Mouse (Mus musculus) central nervous system, embryonic 14 days (tissue): ENCODE data around the gene 1520401A03Rik. TPM values are rescaled to one million over a fixed set of nuclear protein-coding genes. Genes with fewer than 3 reads are reported as not detected.

Experiments used
- polyA plus RNA-seq: library from polyadenylated mRNA; depleted of rRNA; stranded (reverse); fragments of >200 nt; gene quantifications from 2 replicates; pipeline ENCODE4 v1.2.3, GENCODE M21; 2012; rRNA removed

Gene 1520401A03Rik
- polyA plus RNA-seq = 0.15 and 0.78 TPM in 2 replicates

DNA sequence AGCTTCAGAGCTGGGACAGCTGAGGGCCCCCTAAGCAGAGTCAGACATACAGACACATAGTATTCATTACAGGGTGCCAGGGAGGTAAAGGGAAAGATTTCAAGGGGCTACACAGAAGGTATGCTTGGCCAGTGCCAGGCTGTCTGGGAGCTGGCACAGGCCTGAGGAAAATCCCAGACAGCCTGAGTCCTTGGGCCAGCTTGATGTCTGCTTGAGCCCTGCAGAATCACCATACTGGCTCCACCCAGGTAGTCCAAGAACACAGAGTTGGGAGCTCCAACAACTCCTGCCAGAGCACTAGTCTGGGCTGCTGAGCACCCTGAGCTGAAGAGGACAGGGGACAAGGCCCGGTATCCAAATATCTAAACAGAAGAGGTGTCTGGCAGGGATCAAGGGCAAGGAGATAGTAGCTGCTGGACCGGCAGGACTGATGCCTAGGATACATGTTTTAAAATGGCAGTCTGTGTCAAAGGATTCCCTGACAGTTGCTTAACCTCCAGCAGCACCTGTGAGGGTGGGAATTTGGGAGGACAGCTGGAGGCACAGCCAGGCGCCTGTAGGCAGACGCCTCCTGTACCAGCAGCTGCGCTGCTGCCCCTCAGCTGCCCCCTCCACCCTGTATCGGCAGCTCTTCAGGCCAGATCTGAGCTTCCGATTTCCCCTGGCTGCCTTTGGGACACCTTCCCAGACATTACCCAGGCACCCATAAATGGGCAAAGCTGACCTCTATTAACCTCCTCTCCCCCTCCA is at the start of gene 1520401A03Rik:
1520401A03Rik (minus strand) TSS at position 408 of the 750 bp plus-strand sequence.

GRCm38 (mm10) chr17:23771284-23772218 is 49.0 kb upstream of the 1520401A03Rik start, which contains the start of gene Flywch1:
Flywch1 (minus strand) TSS chr17:23771602.

GRCm38 (mm10) chr17:23745301-23746251 is 23.0 kb upstream of the 1520401A03Rik start, which contains the start of gene Kremen2:
Kremen2 (minus strand) TSS chr17:23745833.

DNA sequence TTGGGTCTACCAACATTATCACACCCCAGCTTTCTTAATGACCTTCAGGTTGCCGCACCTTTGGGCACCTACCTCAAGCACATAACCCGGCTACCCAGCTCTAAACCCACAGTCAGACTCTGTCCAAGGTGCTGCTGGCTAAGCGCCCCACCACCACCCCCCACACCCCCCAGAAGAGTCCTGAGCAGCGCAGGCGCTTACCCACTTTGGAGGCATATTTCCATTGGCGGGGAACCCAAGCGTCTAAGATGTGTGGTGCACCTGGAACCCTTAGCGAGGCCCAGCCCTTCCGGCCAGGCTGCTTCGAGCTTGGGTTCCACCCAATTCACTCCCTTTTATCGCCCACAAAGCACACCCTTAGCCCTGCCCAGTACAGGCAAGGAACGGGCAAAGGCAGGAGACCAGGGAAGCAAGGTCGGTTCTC is 18.0 kb upstream of the 1520401A03Rik start, which contains the start of gene Paqr4:
Paqr4 (minus strand) TSS at position 270 of the 424 bp plus-strand sequence.

DNA sequence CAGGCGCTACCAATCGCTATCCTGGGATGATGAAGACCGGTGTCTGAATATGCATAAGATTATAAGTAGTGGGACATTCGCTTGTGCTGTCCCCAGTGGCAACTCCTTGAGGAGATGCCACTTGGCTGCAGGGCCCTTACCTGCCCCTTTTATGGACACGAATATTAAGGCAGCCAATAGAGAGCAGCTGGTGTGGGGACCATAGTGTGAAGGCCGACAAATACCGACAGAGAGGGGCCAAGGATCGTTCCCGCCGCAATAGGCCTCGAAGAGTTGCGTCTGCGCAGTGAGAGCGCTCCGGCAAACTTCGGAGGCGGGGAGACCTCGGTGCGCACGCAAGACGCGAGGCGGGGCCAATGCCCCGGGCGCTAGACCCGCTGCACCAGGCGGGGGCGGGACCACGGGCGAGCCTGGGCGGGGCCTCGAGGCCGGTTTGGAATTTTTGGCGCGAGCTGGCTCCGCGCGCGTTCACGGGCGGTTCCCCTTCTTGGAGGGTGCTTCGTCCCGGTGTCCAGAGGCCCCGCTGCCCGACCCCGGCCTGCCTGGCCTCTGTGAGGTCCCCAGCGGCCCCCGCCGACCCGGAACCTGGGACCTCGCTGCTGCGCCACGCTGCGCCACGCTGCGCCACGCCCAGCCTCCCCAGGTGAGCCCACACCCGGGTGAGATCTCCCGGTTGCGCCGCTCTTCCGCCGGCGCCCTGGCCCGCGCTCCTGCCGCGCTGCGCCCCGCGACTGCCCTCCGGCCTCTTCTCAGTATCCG is 3.6 kb upstream of the 1520401A03Rik start, which contains the start of gene Pkmyt1:
Pkmyt1 (plus strand) TSS at position 338 of the 759 bp plus-strand sequence.

DNA sequence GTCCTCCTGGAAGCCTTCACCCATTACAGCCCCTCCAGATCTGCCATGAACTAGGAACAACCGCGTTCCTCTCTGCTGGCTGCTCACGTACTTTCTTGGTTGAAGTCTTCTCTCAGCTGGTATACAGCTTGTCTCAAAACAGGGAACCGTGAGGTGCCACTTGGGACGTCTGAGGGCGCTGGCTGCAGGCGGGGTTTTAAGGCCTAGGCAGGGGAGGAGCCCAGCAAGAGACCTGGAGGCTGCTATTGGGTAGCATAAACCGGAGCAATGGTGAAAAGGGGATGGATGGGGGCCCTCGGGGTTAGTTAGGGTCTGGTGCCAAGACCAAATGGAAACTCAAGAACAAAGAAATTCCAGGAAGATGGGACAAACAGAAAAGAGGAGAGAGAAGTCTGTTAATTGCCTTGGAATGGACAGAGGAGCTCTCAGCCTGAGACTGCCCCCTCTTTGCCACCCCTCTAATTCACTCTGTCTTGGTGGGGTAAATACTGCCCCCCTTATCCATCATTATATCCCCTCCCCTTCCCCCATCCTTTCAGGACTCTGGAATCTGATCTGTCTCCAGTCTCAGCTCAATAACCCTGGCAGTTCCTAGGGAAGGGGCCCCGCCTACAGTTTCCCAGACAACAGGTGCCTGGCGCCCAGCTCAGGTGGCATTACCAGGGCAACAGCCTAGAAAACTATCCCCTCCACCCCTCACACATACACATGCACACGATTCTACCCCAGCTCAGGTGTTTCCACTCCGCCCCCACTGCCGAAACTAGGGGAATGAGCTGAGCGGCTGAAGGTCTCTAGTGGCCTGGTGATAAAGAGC is 38.5 kb downstream of the 1520401A03Rik start, which contains the start of gene Cldn9:
Cldn9 (minus strand) TSS at position 171 of the 817 bp plus-strand sequence.

DNA sequence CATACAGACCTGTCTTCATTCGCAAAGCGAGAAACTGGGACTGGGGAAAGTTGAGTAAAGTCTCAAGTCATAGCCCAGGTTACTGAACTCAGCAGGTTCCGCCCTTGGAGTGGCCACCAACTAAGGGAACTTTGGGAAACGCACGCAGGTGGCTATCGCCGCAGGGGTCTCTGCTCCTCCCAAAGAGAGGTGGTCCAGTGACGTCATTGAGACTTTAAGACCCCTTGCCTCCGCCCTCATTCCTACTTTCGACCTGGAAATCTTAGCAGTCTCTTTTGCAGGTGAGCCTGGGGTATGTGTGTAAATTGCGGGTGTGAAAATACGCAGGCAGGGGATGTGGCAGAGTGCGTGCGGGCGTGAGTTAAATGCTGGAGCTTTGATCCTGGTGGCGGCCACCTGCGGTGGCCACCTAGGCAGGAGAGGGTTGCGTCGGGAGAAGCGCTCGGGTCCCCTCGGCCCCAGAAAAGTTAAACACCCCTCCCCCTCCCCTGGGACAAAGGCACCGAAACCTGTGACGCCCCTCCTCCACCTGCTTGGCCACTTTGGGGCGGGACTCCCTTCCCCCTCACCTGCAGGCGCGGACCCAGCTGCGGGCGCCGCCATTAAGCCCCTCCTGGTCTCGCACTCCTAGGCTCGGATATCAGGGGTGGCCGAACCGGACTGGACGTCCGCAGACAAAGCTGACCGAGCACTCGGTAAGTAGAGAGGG is 43.3 kb downstream of the 1520401A03Rik start, which contains the start of gene Cldn6:
Cldn6 (plus strand) TSS at position 123 of the 709 bp plus-strand sequence.

GRCm38 (mm10) chr17:23677236-23677679 is 45.3 kb downstream of the 1520401A03Rik start, which contains the start of gene Tnfrsf12a:
Tnfrsf12a (minus strand) TSS chr17:23677468.

GRCm38 (mm10) chr17:23673424-23674073 is 49.0 kb downstream of the 1520401A03Rik start, which contains the start of the genes Hcfc1r1 and Thoc6:
Hcfc1r1 (plus strand) TSS chr17:23673596.
Thoc6 (minus strand) TSS chr17:23673882.

GRCm38 (mm10) chr17:23660117-23660875 is 62.3 kb downstream of the 1520401A03Rik start, which contains the start of gene Bicdl2:
Bicdl2 (plus strand) TSS chr17:23660506.

Other genes starting within 250 kb of the 1520401A03Rik start
- not detected in 2 replicates for gene Vmn2r117, start 243.1 kb downstream of the 1520401A03Rik start, polyA plus RNA-seq
- 14.3 and 16.1 TPM in 2 replicates for gene Zfp213, start 158.5 kb downstream of the 1520401A03Rik start, polyA plus RNA-seq
- gene Zfp13, start 123.3 kb downstream of the 1520401A03Rik start, polyA plus RNA-seq = 41.5 and 42.5 TPM in 2 replicates
- 0.09 and 0.25 TPM in 2 replicates for gene Zscan10, start 121.9 kb downstream of the 1520401A03Rik start, polyA plus RNA-seq
- gene Mmp25, start 77.5 kb downstream of the 1520401A03Rik start, polyA plus RNA-seq = 1.3 and 1.7 TPM in 2 replicates
- gene Bicdl2, start 62.3 kb downstream of the 1520401A03Rik start, polyA plus RNA-seq = 0.15 and 0.43 TPM in 2 replicates
- gene Hcfc1r1, start 49.2 kb downstream of the 1520401A03Rik start, polyA plus RNA-seq = 82.1 and 90.1 TPM in 2 replicates
- gene Thoc6, start 48.9 kb downstream of the 1520401A03Rik start, polyA plus RNA-seq = 47.0 and 47.3 TPM in 2 replicates
- 2.6 and 4.7 TPM in 2 replicates for gene Tnfrsf12a, start 45.3 kb downstream of the 1520401A03Rik start, polyA plus RNA-seq
- 0.39 and 7.4 TPM in 2 replicates for gene Cldn6, start 43.5 kb downstream of the 1520401A03Rik start, polyA plus RNA-seq
- 0.92 and 2.9 TPM in 2 replicates for gene Cldn9, start 38.8 kb downstream of the 1520401A03Rik start, polyA plus RNA-seq
- gene Pkmyt1, start 3.6 kb upstream of the 1520401A03Rik start, polyA plus RNA-seq = 38.5 and 40.6 TPM in 2 replicates
- 23.6 and 25.2 TPM in 2 replicates for gene Paqr4, start 18.1 kb upstream of the 1520401A03Rik start, polyA plus RNA-seq
- 1.1 and 6.0 TPM in 2 replicates for gene Kremen2, start 23.1 kb upstream of the 1520401A03Rik start, polyA plus RNA-seq
- gene Flywch1, start 48.8 kb upstream of the 1520401A03Rik start, polyA plus RNA-seq = 97.4 and 99.1 TPM in 2 replicates
- gene Flywch2, start 63.3 kb upstream of the 1520401A03Rik start, polyA plus RNA-seq = 44.8 and 54.5 TPM in 2 replicates
- 634 and 697 TPM in 2 replicates for gene Srrm2, start 67.7 kb upstream of the 1520401A03Rik start, polyA plus RNA-seq
- 905 and 997 TPM in 2 replicates for gene Elob, start 106.4 kb upstream of the 1520401A03Rik start, polyA plus RNA-seq
- gene Prss33, start 113.3 kb upstream of the 1520401A03Rik start, polyA plus RNA-seq = 0.31 and 0.74 TPM in 2 replicates
- gene Prss32, start 121.1 kb upstream of the 1520401A03Rik start, polyA plus RNA-seq = 0.10 and 0.16 TPM in 2 replicates
- 1.9 TPM in 2 replicates for gene Prss41, start 121.4 kb upstream of the 1520401A03Rik start, polyA plus RNA-seq
- not detected in 2 replicates for gene Prss21, start 145.3 kb upstream of the 1520401A03Rik start, polyA plus RNA-seq
- 0.23 TPM in 1 of 2 replicates, not detected in the other for gene Dcpp1, start 158.1 kb upstream of the 1520401A03Rik start, polyA plus RNA-seq
- not detected in 2 replicates for gene Dcpp2, start 158.1 kb upstream of the 1520401A03Rik start, polyA plus RNA-seq
- gene Dcpp3, start 194.7 kb upstream of the 1520401A03Rik start, polyA plus RNA-seq = 0.33 TPM in 1 of 2 replicates, not detected in the other
- not detected in 2 replicates for gene Sbp, start 218.9 kb upstream of the 1520401A03Rik start, polyA plus RNA-seq
- not detected in 2 replicates for gene Sbpl, start 232.5 kb upstream of the 1520401A03Rik start, polyA plus RNA-seq